Mouse (Mus musculus) bone marrow macrophage, adult 2 months (primary cell): ENCODE results near the gene Tcerg1l.

Source experiments
- CTCF ChIP-seq: IDR thresholded peaks from 2 replicates; pipeline ENCODE4 v1.5.1; 2012; ENCODE audit warnings: low read depth, mild to moderate bottlenecking, low read length, moderate library complexity
- POLR2A ChIP-seq: IDR thresholded peaks from 2 replicates; pipeline ENCODE4 v1.6.1; 2012; ENCODE audit warnings: mild to moderate bottlenecking, low read depth, low read length, borderline replicate concordance

GRCm38 (mm10) chr7:138431456-138431855 lies 33.9 kb upstream of the Tcerg1l start:
- no peak for TF ChIP-seq CTCF
- TF ChIP-seq POLR2A = no peak
